Mouse (Mus musculus): ENCODE measurements around the gene Ptpn3.

Ptpn3 gene

GRCm38 (mm10) chr4:57168277-57168676, 133.4 kb downstream of the Ptpn3 start:
- no peak for DNase-seq (ENCODE audit: low spot score in 2 of 2)

GRCm38 (mm10) chr4:57166922-57167870, 134.4 kb downstream of the Ptpn3 start:
- peak; percentile 61 to 74 for DNase-seq (ENCODE audit: low spot score in 2 of 2)

- no peak for DNase-seq (ENCODE audit: low spot score in 2 of 2)
These were observed 136.0 kb downstream of the Ptpn3 start for GRCm38 (mm10) chr4:57165654-57166053.

GRCm38 (mm10) chr4:57164578-57165210, 136.9 kb downstream of the Ptpn3 start:
- DNase-seq (ENCODE audit: low spot score in 2 of 2) = peak in 1 of 2 experiments; percentile 10

- DNase-seq (ENCODE audit: low spot score in 2 of 2) = no peak
These were observed 138.6 kb downstream of the Ptpn3 start for GRCm38 (mm10) chr4:57162789-57163722.

GRCm38 (mm10) chr4:57160571-57160970, 141.1 kb downstream of the Ptpn3 start:
- DNase-seq (ENCODE audit: low spot score in 2 of 2) = no peak

GRCm38 (mm10) chr4:57156549-57157169, 145.0 kb downstream of the Ptpn3 start:
- DNase-seq (ENCODE audit: low spot score in 2 of 2) = peak; percentile 47 to 77

- DNase-seq (ENCODE audit: low spot score in 2 of 2) = peak in 1 of 2 experiments; percentile 70
These were observed 147.8 kb downstream of the Ptpn3 start for GRCm38 (mm10) chr4:57153838-57154237.

GRCm38 (mm10) chr4:57153068-57153835, 148.4 kb downstream of the Ptpn3 start:
- peak; percentile 66 to 75 for DNase-seq (ENCODE audit: low spot score in 2 of 2)

GRCm38 (mm10) chr4:57148182-57148581, 153.5 kb downstream of the Ptpn3 start:
- no peak for DNase-seq (ENCODE audit: low spot score in 2 of 2)

- peak; percentile 70 to 80 for DNase-seq (ENCODE audit: low spot score in 2 of 2)
These were observed 158.4 kb downstream of the Ptpn3 start, which contains the start of gene Epb41l4b for GRCm38 (mm10) chr4:57143026-57143937. Gene Epb41l4b (minus strand): TSS chr4:57143437.

- DNase-seq (ENCODE audit: low spot score in 2 of 2) = no peak
These were observed 159.1 kb downstream of the Ptpn3 start for GRCm38 (mm10) chr4:57142374-57143025.

- DNase-seq (ENCODE audit: low spot score in 2 of 2) = peak in 1 of 2 experiments; percentile 34
These were observed 159.7 kb downstream of the Ptpn3 start for GRCm38 (mm10) chr4:57141908-57142361.

GRCm38 (mm10) chr4:57140992-57141717, 160.5 kb downstream of the Ptpn3 start:
- DNase-seq (ENCODE audit: low spot score in 2 of 2) = no peak
